Mouse (Mus musculus) stomach, postnatal 0 days (tissue): ENCODE data around the gene Myo10.

Experiments
- CTCF ChIP-seq: IDR thresholded peaks from 2 replicates; pipeline ENCODE4 v1.5.1; 2016; ENCODE audit warnings: antibody characterized with exemption, low read depth, mild to moderate bottlenecking, moderate library complexity
- EP300 ChIP-seq: optimal IDR thresholded peaks from 2 replicates; pipeline ENCODE3; 2016; ENCODE audit warnings: antibody characterized with exemption

- no peak for TF ChIP-seq CTCF
- TF ChIP-seq EP300, result no peak
Observed at GRCm38 (mm10) chr15:25771782-25772181, 149.5 kb downstream of the Myo10 start.
